Mouse (Mus musculus) megakaryocyte, embryonic 14.5 days (primary cell): ENCODE data around the gene Arhgap1. TPM values are rescaled to one million over a fixed set of nuclear protein-coding genes. Genes with fewer than 3 reads are reported as not detected.

Source experiments
- H3K27me3 ChIP-seq: replicated peaks from 2 replicates; pipeline ENCODE3; 2012; ENCODE audit warnings: inconsistent platforms
- H3K36me3 ChIP-seq: replicated peaks from 2 replicates; pipeline ENCODE3; 2012; ENCODE audit warnings: low read length, inconsistent platforms, mixed read lengths
- H3K4me1 ChIP-seq: 2 replicates; pipeline ENCODE4 v1.6.1; 2012; ENCODE audit warnings: inconsistent platforms
- H3K4me3 ChIP-seq: replicated peaks from 2 replicates; pipeline ENCODE3; 2012; ENCODE audit warnings: moderate library complexity, mild to moderate bottlenecking, inconsistent platforms
- H3K9me3 ChIP-seq: 2 replicates; pipeline ENCODE4 v1.6.1; 2012; ENCODE audit warnings: inconsistent platforms
- FLI1 ChIP-seq: IDR thresholded peaks from 2 replicates; pipeline ENCODE4 v1.6.1; 2012; ENCODE audit warnings: low read length, inconsistent platforms, mixed read lengths
- GATA1 ChIP-seq: IDR thresholded peaks from 3 replicates; pipeline ENCODE4 v1.6.1; 2012; ENCODE audit warnings: mixed read lengths, low read length, inconsistent platforms, borderline replicate concordance
- polyA plus RNA-seq: library from polyadenylated mRNA; stranded (reverse); fragments of >175 nt; gene quantifications from 2 replicates; pipeline ENCODE4 v1.2.3, GENCODE M21; 2012; ENCODE audit warnings: low replicate concordance; ENCODE audit not compliant: insufficient read depth

The Arhgap1 gene
- polyA plus RNA-seq, 1 experiment: 43.0 TPM

DNA sequence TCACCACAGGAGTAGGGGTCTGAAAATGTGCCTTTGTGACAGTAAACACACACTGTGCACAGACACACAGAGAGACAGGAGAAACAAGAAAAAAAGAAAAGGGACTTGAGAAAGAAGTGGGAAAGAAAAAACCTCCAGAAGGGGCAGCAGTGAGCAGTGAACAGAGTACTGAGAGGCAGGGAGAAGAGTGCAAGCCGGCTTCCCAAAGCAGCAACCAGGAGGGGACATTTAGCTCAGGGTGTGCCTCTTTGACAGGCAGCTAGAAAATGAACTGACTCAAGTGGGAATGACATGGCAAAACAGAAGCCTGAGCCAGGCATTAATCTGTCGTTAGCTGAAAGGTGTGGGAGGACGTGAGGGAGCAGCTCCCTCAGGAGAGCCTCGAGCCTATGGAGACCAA is 33.2 kb downstream of the Arhgap1 start:
- Histone ChIP-seq H3K27me3 (no peaks in the 10 kb centered on the region), H3K36me3 (peaks cover 97% of the 10 kb centered on the region), H3K4me1 (peaks cover 58% of the 10 kb centered on the region), H3K9me3 (no peaks in the 10 kb centered on the region), H3K4me3 (no peak overlapping the region)
- TF ChIP-seq FLI1: no peak
- no peak for TF ChIP-seq GATA1

DNA sequence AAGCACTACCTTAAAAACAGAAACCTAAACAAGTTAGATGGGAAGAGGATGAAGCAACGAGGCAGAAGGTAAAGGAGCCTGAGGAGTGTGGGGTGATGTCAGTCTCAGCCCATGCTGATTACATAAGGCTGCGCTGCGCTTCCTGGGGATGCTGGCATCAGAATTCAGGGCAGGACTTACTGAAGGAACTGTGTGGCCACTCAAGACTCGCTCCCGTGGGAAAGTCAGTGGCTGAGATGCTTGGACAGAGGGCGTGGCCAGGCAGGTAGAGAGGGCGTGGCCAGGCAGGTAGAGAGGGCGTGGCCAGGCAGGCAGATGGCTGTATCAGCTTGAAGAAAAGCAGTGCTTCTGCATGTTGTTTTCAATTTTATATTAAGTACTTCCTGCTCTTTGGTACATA is 34.3 kb downstream of the Arhgap1 start:
- no peaks in the 10 kb centered on the region for H3K27me3 ChIP-seq
- no peaks in the 10 kb centered on the region for H3K9me3 ChIP-seq
- no peak for TF ChIP-seq GATA1
- TF ChIP-seq FLI1: no peak
- H3K4me1 ChIP-seq: peaks cover 61% of the 10 kb centered on the region
- no peak overlapping the region for H3K4me3 ChIP-seq
- H3K36me3 ChIP-seq: peaks cover 97% of the 10 kb centered on the region

DNA sequence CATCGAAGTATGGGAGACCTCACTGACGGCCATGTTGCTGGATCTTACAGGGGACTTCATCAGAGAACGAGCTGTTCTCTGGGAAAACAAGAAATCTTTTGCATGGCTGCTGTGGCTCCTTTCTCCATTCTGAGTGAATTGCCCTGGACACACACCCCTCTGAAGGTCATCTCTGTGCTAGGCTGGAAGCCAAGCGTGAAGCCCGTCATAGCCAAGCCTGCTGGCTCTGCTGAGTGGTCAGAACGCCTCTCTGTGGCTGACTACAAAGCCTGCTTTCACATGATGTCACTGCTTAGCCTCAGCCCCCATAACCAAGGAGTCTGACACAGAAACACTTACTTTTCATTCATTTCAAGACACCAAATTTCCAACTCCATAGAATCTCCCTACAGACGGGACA is 39.8 kb downstream of the Arhgap1 start:
- H3K9me3 ChIP-seq: no peaks in the 10 kb centered on the region
- TF ChIP-seq FLI1 (no peak), GATA1 (no peak)
- peaks cover 39% of the 10 kb centered on the region for H3K4me1 ChIP-seq
- H3K4me3 ChIP-seq: no peak overlapping the region
- no peaks in the 10 kb centered on the region for H3K27me3 ChIP-seq
- peaks cover 81% of the 10 kb centered on the region for H3K36me3 ChIP-seq

DNA sequence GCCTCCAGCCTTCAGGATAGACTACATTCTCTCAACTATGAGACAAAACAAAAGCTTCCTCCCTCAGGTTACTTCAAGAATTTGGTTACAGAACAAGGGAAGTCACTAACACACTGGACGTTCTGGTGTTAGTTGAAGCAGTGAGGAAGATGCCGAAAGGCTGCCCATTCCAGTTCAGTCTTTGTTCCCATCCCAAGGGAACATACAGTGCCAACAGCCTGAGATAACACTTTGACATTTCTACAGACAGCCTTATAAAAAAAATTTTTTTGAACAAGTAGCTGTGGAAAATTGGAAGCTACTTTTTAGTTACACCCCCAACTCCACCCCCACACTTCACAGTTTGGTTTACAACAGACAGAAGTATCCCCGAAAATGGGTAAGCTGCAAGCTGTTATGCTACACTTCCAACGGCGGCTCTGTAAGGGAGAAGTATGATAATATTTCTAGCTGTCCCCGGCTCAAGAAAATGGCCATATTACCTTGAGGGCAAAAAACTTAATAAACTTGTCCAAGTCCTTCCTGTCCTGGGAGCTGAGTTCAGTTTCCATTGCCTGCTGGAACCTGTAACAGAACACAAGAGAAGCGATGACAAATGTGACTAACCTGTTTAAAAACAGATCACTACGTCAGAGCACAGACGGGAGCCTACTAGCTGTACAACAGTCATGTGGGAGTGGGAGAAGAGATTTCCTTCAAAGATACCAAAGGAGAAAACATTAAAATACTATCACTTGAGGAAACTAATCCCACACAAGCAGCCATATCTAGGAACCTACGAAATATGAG is 46.0 kb downstream of the Arhgap1 start:
- H3K36me3 ChIP-seq: peaks cover 44% of the 10 kb centered on the region
- H3K9me3 ChIP-seq: no peaks in the 10 kb centered on the region
- TF ChIP-seq FLI1 (no peak), GATA1 (no peak)
- no peaks in the 10 kb centered on the region for H3K27me3 ChIP-seq
- H3K4me3 ChIP-seq: no peak overlapping the region
- peaks cover 34% of the 10 kb centered on the region for H3K4me1 ChIP-seq

GRCm38 (mm10) chr2:91696225-91696590 is 46.5 kb downstream of the Arhgap1 start:
- peaks cover 39% of the 10 kb centered on the region for H3K36me3 ChIP-seq
- H3K4me3 ChIP-seq: no peak overlapping the region
- H3K27me3 ChIP-seq: no peaks in the 10 kb centered on the region
- TF ChIP-seq FLI1 (no peak), GATA1 (no peak)
- peaks cover 38% of the 10 kb centered on the region for H3K4me1 ChIP-seq
- H3K9me3 ChIP-seq: no peaks in the 10 kb centered on the region

- peaks cover 16% of the 10 kb centered on the region for H3K36me3 ChIP-seq
- no peak overlapping the region for H3K4me3 ChIP-seq
- H3K27me3 ChIP-seq: no peaks in the 10 kb centered on the region
- H3K4me1 ChIP-seq: peaks cover 43% of the 10 kb centered on the region
- no peaks in the 10 kb centered on the region for H3K9me3 ChIP-seq
- TF ChIP-seq GATA1 (no peak), FLI1 (no peak)
Observed at GRCm38 (mm10) chr2:91699225-91699624, 49.6 kb downstream of the Arhgap1 start.

- H3K36me3 ChIP-seq: peaks cover 7% of the 10 kb centered on the region
- no peak for TF ChIP-seq FLI1
- no peak for TF ChIP-seq GATA1
- no peaks in the 10 kb centered on the region for H3K9me3 ChIP-seq
- peaks cover 29% of the 10 kb centered on the region for H3K4me1 ChIP-seq
- H3K27me3 ChIP-seq: no peaks in the 10 kb centered on the region
- H3K4me3 ChIP-seq: no peak overlapping the region
Observed at GRCm38 (mm10) chr2:91701366-91701765, 51.7 kb downstream of the Arhgap1 start.

- no peaks in the 10 kb centered on the region for H3K27me3 ChIP-seq
- TF ChIP-seq GATA1: no peak
- no peak for TF ChIP-seq FLI1
- H3K9me3 ChIP-seq: no peaks in the 10 kb centered on the region
- peaks cover 20% of the 10 kb centered on the region for H3K4me1 ChIP-seq
- H3K36me3 ChIP-seq: peaks cover 12% of the 10 kb centered on the region
- no peak overlapping the region for H3K4me3 ChIP-seq
Observed at GRCm38 (mm10) chr2:91705736-91706135, 56.1 kb downstream of the Arhgap1 start.

GRCm38 (mm10) chr2:91706456-91706855 is 56.8 kb downstream of the Arhgap1 start:
- Histone ChIP-seq H3K27me3 (no peaks in the 10 kb centered on the region), H3K4me1 (peaks cover 17% of the 10 kb centered on the region), H3K36me3 (peaks cover 12% of the 10 kb centered on the region), H3K4me3 (no peak overlapping the region), H3K9me3 (no peaks in the 10 kb centered on the region)
- TF ChIP-seq GATA1 (no peak), FLI1 (no peak)

DNA sequence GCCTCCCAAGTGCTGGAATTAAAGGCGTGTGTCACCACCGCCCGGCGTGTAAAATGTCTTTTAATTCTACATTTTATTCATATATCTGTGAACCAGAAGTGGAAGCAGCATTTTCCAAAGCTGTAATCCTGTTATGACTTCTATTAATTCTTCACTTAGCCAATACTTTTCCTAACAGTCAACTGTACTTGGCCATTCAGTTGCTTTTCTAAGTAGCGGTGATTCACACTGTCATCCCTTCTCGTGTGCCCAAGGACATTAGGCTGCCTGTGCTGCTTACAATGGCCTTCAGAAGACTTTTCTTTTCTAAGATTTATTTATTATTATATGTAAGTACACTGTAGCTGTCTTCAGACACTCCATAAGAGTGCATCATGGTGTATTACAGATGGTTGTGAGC is 58.7 kb downstream of the Arhgap1 start:
- H3K4me3 ChIP-seq: no peak overlapping the region
- peaks cover 26% of the 10 kb centered on the region for H3K4me1 ChIP-seq
- TF ChIP-seq GATA1 (no peak), FLI1 (no peak)
- H3K36me3 ChIP-seq: peaks cover 19% of the 10 kb centered on the region
- no peaks in the 10 kb centered on the region for H3K27me3 ChIP-seq
- H3K9me3 ChIP-seq: no peaks in the 10 kb centered on the region
